Comparison of ENCODE assay signal across 16 mouse cellular contexts in genomic region chr10:67669066-67669465, GRCm38 (mm10).
DNase-seq lines count a peak whose midpoint lies in the region.
"Had no signal": no experiment of that assay in that cellular context is flagged by ENCODE, and none has a peak within 500 bp of the region (broad histone marks: within the 10 kb centered on the region; RNA-seq: fewer than 3 reads in every experiment).

No protein-coding gene starts in this region.

- peak; percentile 6 for DNase-seq in heart, adult 11 months
- no peak for DNase-seq in heart, adult 9 months (ENCODE audit: low spot score in 2 of 2)
- DNase-seq in brain, adult 2 months (ENCODE audit: low read depth, low spot score) = peak; percentile 80
- peak; percentile 90 for DNase-seq in retina, postnatal 1 day
- DNase-seq in urinary bladder, postnatal 25 days (ENCODE audit: low spot score) = no peak
- DNase-seq in cerebellum, adult 11-12 months = no peak
- no peak for DNase-seq in embryo, embryonic 11 days
- DNase-seq: adrenal gland, adult 8-10 months; adrenal gland, postnatal 14 days; adrenal gland, postnatal 36 days; cerebellum, adult 11 months; cerebellum, adult 2 months; cerebellum, adult 9-10 months; cerebellum, postnatal 10 days; cerebellum, postnatal 25 days; forebrain, postnatal 0 days had no signal

Comparison
In these comparisons a context has a peak if more than half of its experiments do, and no peak if none do; other contexts are left out.
1. DNase-seq: peak in heart, adult 11 months (single experiment), brain, adult 2 months (single experiment) and retina, postnatal 1 day (single experiment); none in heart, adult 9 months (0 of 2), urinary bladder, postnatal 25 days (single experiment), cerebellum, adult 11-12 months (single experiment) and embryo, embryonic 11 days (single experiment).